Mouse (Mus musculus) hindbrain, embryonic 11.5 days (tissue): ENCODE measurements at regions not wholly inside any gene's neighbourhood (a gene's known extent, or its start where the extent isn't known, plus 50 kb on each side); places are given as distances from the start of the nearest gene placed in this dataset.

Experiments used
- ATAC-seq: fragments of 200-750 bp; cut with Nextera tagmentation; 2 replicates; pipeline ENCODE4 v1.8.0; 2017; ENCODE audit warnings: mild to moderate bottlenecking, moderate TSS enrichment, moderate library complexity; ENCODE audit not compliant: low FRiP score
- DNase-seq: peaks from one replicate; pipeline ENCODE4 v3.0.0-alpha.2; 2015; ENCODE audit warnings: low spot score
- H3K27ac ChIP-seq: fragments of 300-500 bp; sonication (generic); 2 replicates; pipeline ENCODE4 v1.5.1; 2014; ENCODE audit warnings: mild to moderate bottlenecking, low read depth, low read length
- H3K27me3 ChIP-seq: fragments of 300-500 bp; sonication (generic); 2 replicates; pipeline ENCODE4 v1.6.1; 2014; ENCODE audit warnings: mild to moderate bottlenecking, low read length, moderate library complexity, mixed read lengths; ENCODE audit not compliant: control insufficient read depth, insufficient read depth
- H3K36me3 ChIP-seq: fragments of 300-500 bp; sonication (generic); 2 replicates; pipeline ENCODE4 v1.6.1; 2014; ENCODE audit warnings: mild to moderate bottlenecking, low read length, moderate library complexity, mixed read lengths; ENCODE audit not compliant: control insufficient read depth, insufficient read depth
- H3K4me1 ChIP-seq: fragments of 300-500 bp; sonication (generic); replicated peaks from 2 replicates; pipeline ENCODE4 v1.6.1; 2014; ENCODE audit warnings: low read length, mixed read lengths; ENCODE audit not compliant: control insufficient read depth, insufficient read depth
- H3K4me2 ChIP-seq: fragments of 300-500 bp; sonication (generic); replicated peaks from 2 replicates; pipeline ENCODE4 v1.6.1; 2014; ENCODE audit warnings: mild to moderate bottlenecking, low read depth, low read length
- H3K4me3 ChIP-seq: fragments of 300-500 bp; sonication (generic); 2 replicates; pipeline ENCODE4 v1.5.1; 2014; ENCODE audit warnings: low read depth, low read length
- H3K9ac ChIP-seq: fragments of 300-500 bp; sonication (generic); 2 replicates; pipeline ENCODE4 v1.6.1; 2014; ENCODE audit warnings: low read depth, low read length
- H3K9me3 ChIP-seq: fragments of 300-500 bp; sonication (generic); 2 replicates; pipeline ENCODE4 v1.6.1; 2016; ENCODE audit warnings: low read length; ENCODE audit not compliant: control insufficient read depth
- WGBS: fragments of 180-500 bp; shearing (Covaris S2); extraction: QIAGEN DNeasy Blood & Tissue Kit; methylation state at CpG from one replicate; pipeline ENCODE4 v1.1.7; 2014; 5-methylcytosine and 5-hydroxymethylcytosine counted together

- 87% methylated on average over 5 of the region's 5 CpGs for WGBS
These were observed 1166.9 kb upstream of the Zeb2 start for GRCm38 (mm10) chr2:46283929-46284598.

GRCm38 (mm10) chr2:46280822-46281221, 1163.6 kb upstream of the Zeb2 start:
- no peak for ATAC-seq
- WGBS: 67% methylated on average over 2 of the region's 2 CpGs

More at GRCm38 (mm10) chr2:46283929-46284598, 1166.9 kb upstream of the Zeb2 start:
- ATAC-seq: no peak
- no peaks in the 10 kb centered on the region for H3K36me3 ChIP-seq
- H3K9me3 ChIP-seq: no peaks in the 10 kb centered on the region
- no peak overlapping the region for H3K4me3 ChIP-seq
- no peak for DNase-seq
- no peaks in the 10 kb centered on the region for H3K27me3 ChIP-seq
- H3K4me1 ChIP-seq: no peaks in the 10 kb centered on the region
- no peak overlapping the region for H3K27ac ChIP-seq
- no peak overlapping the region for H3K9ac ChIP-seq
- H3K4me2 ChIP-seq: no peak overlapping the region

GRCm38 (mm10) chr2:46261618-46262017, 1144.4 kb upstream of the Zeb2 start:
- ATAC-seq (no peak), DNase-seq (no peak)
- 100% methylated on average over 1 of the region's 1 CpGs for WGBS
- Histone ChIP-seq H3K36me3 (no peaks in the 10 kb centered on the region), H3K27ac (no peak overlapping the region), H3K4me3 (no peak overlapping the region), H3K27me3 (no peaks in the 10 kb centered on the region), H3K9me3 (no peaks in the 10 kb centered on the region), H3K4me2 (no peak overlapping the region), H3K4me1 (no peaks in the 10 kb centered on the region), H3K9ac (no peak overlapping the region)

More at GRCm38 (mm10) chr2:46280822-46281221, 1163.6 kb upstream of the Zeb2 start:
- Histone ChIP-seq H3K9ac (no peak overlapping the region), H3K9me3 (no peaks in the 10 kb centered on the region), H3K36me3 (no peaks in the 10 kb centered on the region), H3K27ac (no peak overlapping the region), H3K4me2 (no peak overlapping the region), H3K27me3 (no peaks in the 10 kb centered on the region), H3K4me1 (no peaks in the 10 kb centered on the region), H3K4me3 (no peak overlapping the region)
- DNase-seq: no peak

GRCm38 (mm10) chr2:46251562-46251961, 1134.4 kb upstream of the Zeb2 start:
- DNase-seq: no peak
- Histone ChIP-seq H3K4me2 (no peak overlapping the region), H3K4me1 (no peaks in the 10 kb centered on the region), H3K27ac (no peak overlapping the region), H3K36me3 (no peaks in the 10 kb centered on the region), H3K4me3 (no peak overlapping the region), H3K27me3 (no peaks in the 10 kb centered on the region), H3K9ac (no peak overlapping the region), H3K9me3 (no peaks in the 10 kb centered on the region)
- no peak for ATAC-seq
- 90% methylated on average over 7 of the region's 7 CpGs for WGBS

GRCm38 (mm10) chr2:46245717-46246116, 1128.5 kb upstream of the Zeb2 start:
- DNase-seq (no peak), ATAC-seq (no peak)
- Histone ChIP-seq H3K4me3 (no peak overlapping the region), H3K27me3 (no peaks in the 10 kb centered on the region), H3K4me1 (no peaks in the 10 kb centered on the region), H3K4me2 (no peak overlapping the region), H3K36me3 (no peaks in the 10 kb centered on the region), H3K9me3 (no peaks in the 10 kb centered on the region), H3K27ac (no peak overlapping the region), H3K9ac (no peak overlapping the region)
- 70% methylated on average over 3 of the region's 3 CpGs for WGBS

- Histone ChIP-seq H3K4me3 (no peak overlapping the region), H3K27me3 (no peaks in the 10 kb centered on the region), H3K4me1 (no peaks in the 10 kb centered on the region), H3K9ac (no peak overlapping the region), H3K9me3 (no peaks in the 10 kb centered on the region), H3K27ac (no peak overlapping the region), H3K36me3 (no peaks in the 10 kb centered on the region), H3K4me2 (no peak overlapping the region)
- no peak for ATAC-seq
- no peak for DNase-seq
- WGBS: 89% methylated on average over 3 of the region's 3 CpGs
These were observed 1127.5 kb upstream of the Zeb2 start for GRCm38 (mm10) chr2:46244697-46245096.

- no peak overlapping the region for H3K27ac ChIP-seq
- no peak overlapping the region for H3K4me2 ChIP-seq
- no peak overlapping the region for H3K9ac ChIP-seq
- no peaks in the 10 kb centered on the region for H3K27me3 ChIP-seq
- no peaks in the 10 kb centered on the region for H3K9me3 ChIP-seq
- no peak for DNase-seq
- H3K36me3 ChIP-seq: no peaks in the 10 kb centered on the region
- no peak for ATAC-seq
- H3K4me3 ChIP-seq: no peak overlapping the region
- H3K4me1 ChIP-seq: no peaks in the 10 kb centered on the region
These were observed 1125.6 kb upstream of the Zeb2 start for GRCm38 (mm10) chr2:46242806-46243205.

- Histone ChIP-seq H3K36me3 (no peaks in the 10 kb centered on the region), H3K4me3 (no peak overlapping the region), H3K9me3 (no peaks in the 10 kb centered on the region), H3K4me2 (no peak overlapping the region), H3K4me1 (no peaks in the 10 kb centered on the region), H3K27ac (no peak overlapping the region), H3K27me3 (no peaks in the 10 kb centered on the region), H3K9ac (no peak overlapping the region)
- ATAC-seq (no peak), DNase-seq (no peak)
- 78% methylated on average over 4 of the region's 4 CpGs for WGBS
These were observed 1122.7 kb upstream of the Zeb2 start for GRCm38 (mm10) chr2:46239874-46240273.

GRCm38 (mm10) chr2:46230791-46231450, 1113.7 kb upstream of the Zeb2 start:
- no peak overlapping the region for H3K9ac ChIP-seq
- no peak overlapping the region for H3K27ac ChIP-seq
- no peak overlapping the region for H3K4me2 ChIP-seq
- WGBS: 69% methylated on average over 2 of the region's 2 CpGs
- no peaks in the 10 kb centered on the region for H3K27me3 ChIP-seq
- ATAC-seq (no peak), DNase-seq (no peak)
- no peaks in the 10 kb centered on the region for H3K36me3 ChIP-seq
- H3K4me1 ChIP-seq: no peaks in the 10 kb centered on the region
- no peaks in the 10 kb centered on the region for H3K9me3 ChIP-seq
- no peak overlapping the region for H3K4me3 ChIP-seq
